Mouse (Mus musculus): ENCODE data around the gene 4930512M02Rik.

DNA sequence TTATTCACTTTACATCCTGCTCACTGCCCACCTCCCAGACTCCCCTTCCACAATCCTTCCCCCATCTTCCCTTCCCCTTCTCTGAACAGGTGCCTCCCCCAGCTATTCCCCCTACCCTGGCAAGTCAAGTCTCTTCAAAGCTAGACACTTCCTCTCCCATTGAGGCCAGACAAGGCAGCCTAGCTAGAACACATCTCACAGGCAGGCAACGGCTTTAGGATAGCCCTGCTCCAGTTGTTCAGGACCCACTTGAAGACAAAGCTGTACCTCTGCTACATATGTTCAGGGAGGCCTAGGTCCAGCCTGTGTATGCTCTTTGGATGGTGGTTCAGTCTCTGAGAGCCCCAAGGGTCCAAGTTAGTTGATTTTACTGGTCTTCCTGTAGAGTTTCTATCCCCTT lies 71.4 kb downstream of the 4930512M02Rik start:
- TF ChIP-seq CTCF (IDR thresholded peaks at IDR 0.05; ENCODE audit: insufficient read depth, low read depth, low read length) (no peak), POLR2A (IDR thresholded peaks at IDR 0.05; ENCODE audit: insufficient read depth, low read depth, low read length) (no peak)
